Mouse (Mus musculus): ENCODE results near the gene Atp13a5.

GRCm38 (mm10) chr16:29378458-29378857 lies at the start of gene Atp13a5:
- TF ChIP-seq GATA1 (IDR thresholded peaks at IDR 0.05; ENCODE audit: borderline replicate concordance, low read length): no peak
- no peak for TF ChIP-seq FLI1 (IDR thresholded peaks at IDR 0.05; ENCODE audit: low read length)

Measured in megakaryocyte, embryonic 14.5 days (primary cell).